Mouse (Mus musculus) thymus, adult 2 months (tissue): ENCODE measurements around the gene C130050O18Rik. TPM values are rescaled to one million over a fixed set of nuclear protein-coding genes. Genes with fewer than 3 reads are reported as not detected.

ENCODE experiments used
- DNase-seq: peaks from one replicate; pipeline ENCODE4 v3.0.0; 2021
- H3K27ac ChIP-seq: fragments of 200-500 bp; 2 replicates; pipeline ENCODE4 v1.5.1; 2012; ENCODE audit warnings: low read length, control low read depth; ENCODE audit not compliant: control insufficient read depth, insufficient read depth
- H3K27me3 ChIP-seq: fragments of 200-500 bp; 2 replicates; pipeline ENCODE4 v1.6.1; 2012; ENCODE audit warnings: mild to moderate bottlenecking, low read length, moderate library complexity, mixed read lengths; ENCODE audit not compliant: control insufficient read depth, insufficient read depth
- H3K36me3 ChIP-seq: fragments of 200-500 bp; 2 replicates; pipeline ENCODE4 v1.6.1; 2012; ENCODE audit warnings: mild to moderate bottlenecking, low read length, moderate library complexity; ENCODE audit not compliant: control insufficient read depth, insufficient read depth
- H3K4me1 ChIP-seq: fragments of 200-500 bp; replicated peaks from 2 replicates; pipeline ENCODE4 v1.6.1; 2012; ENCODE audit warnings: low read length; ENCODE audit not compliant: control insufficient read depth, insufficient read depth
- H3K4me3 ChIP-seq: fragments of 200-500 bp; 2 replicates; pipeline ENCODE4 v1.5.1; 2012; ENCODE audit warnings: mild to moderate bottlenecking, low read length, control low read depth, moderate library complexity; ENCODE audit not compliant: control insufficient read depth, insufficient read depth
- CTCF ChIP-seq: fragments of 200-500 bp; IDR thresholded peaks from 2 replicates; pipeline ENCODE4 v1.5.1; 2012; ENCODE audit warnings: mild to moderate bottlenecking, control low read depth, low read length, moderate library complexity, borderline replicate concordance; ENCODE audit not compliant: control insufficient read depth, poor library complexity, insufficient read depth; ENCODE audit errors: extremely low read depth
- POLR2A ChIP-seq: fragments of 200-500 bp; IDR thresholded peaks from 2 replicates; pipeline ENCODE4 v1.6.1; 2012; ENCODE audit warnings: mild to moderate bottlenecking, low read length, control low read depth, moderate library complexity; ENCODE audit not compliant: control insufficient read depth, poor library complexity, insufficient read depth; ENCODE audit errors: extremely low read depth
- WGBS: fragments of 180-500 bp; shearing (Covaris S2); methylation state at CpG from one replicate; pipeline ENCODE4 v1.1.7; 2018; 5-methylcytosine and 5-hydroxymethylcytosine counted together
- polyA plus RNA-seq: library from polyadenylated mRNA; depleted of rRNA; stranded (reverse); fragments of >200 nt; gene quantifications from 2 replicates; pipeline ENCODE4 v1.2.3, GENCODE M21; 2012

C130050O18Rik gene
- polyA plus RNA-seq, 1 experiment, result 2.1 TPM

DNA sequence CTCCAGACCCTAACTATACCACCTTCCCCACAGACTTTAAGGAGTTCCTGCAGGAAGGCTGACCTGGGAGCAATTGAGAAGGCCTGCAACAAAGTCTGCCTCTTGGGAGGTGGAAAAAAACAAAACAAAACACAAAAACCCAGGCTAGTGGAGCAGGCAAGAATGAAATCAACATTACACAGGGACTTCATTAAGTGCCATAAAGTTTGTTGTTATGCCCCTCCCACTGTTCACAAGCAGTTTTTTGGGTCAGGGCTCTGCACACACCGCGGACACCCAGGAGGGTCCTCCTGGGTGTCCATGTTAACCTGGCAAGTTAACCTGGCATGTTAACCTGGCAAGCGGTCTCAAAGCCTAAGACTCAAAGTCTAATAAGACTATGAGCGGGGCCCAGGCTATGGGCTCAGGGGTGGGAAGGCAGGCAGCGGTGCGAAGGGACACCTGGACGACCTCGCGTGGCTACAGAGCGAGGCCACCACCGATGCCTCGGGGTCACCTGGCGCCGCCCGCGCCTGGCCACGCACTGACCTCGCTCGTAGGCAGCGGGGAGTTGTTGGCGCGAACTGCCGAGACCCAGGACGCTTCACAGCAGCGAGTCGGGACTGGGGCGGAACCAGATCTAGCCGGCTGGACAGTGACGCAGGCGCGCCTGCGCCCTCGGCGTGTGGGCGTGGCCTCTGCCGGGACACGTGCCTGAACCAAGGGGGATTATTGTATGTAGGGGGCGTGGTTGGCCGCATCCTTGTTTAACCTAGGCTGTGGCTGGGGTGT, 33.3 kb upstream of the C130050O18Rik start:
- no peaks in the 10 kb centered on the region for H3K36me3 ChIP-seq
- WGBS, result 3% methylated on average over 39 of the region's 39 CpGs
- TF ChIP-seq CTCF, result peak; percentile 34; the same call in 1 of the 2 replicates
- 0 out of 2 replicates have a peak, but pooled peaks have one; percentile 39 for TF ChIP-seq POLR2A
- H3K4me1 ChIP-seq, result peaks cover 37% of the 10 kb centered on the region
- peak; percentile 83 for DNase-seq
- H3K4me3 ChIP-seq, result peak overlapping the region; percentile 59
- H3K27me3 ChIP-seq, result no peaks in the 10 kb centered on the region
- H3K27ac ChIP-seq, result no peak overlapping the region

DNA sequence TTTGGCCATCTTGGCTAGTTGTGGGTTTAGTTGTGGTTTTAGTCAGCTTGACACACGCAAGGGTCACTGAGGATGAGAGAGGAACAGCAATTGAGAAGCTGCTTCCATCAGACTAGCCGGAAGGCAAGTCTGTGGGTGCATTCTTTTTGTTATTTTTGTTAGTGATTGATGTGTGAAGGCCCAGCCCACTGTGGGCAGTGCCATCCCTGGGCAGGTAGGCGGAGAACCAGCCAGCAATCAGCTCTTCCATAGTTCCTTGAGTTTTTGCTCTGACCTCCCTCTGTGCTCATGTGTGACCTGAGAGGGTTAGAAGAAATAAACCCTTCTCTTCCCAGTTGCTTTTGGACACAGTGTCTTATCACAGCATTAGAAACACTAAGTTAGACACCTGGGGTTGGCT, 32.0 kb upstream of the C130050O18Rik start:
- Histone ChIP-seq H3K27ac (no peak overlapping the region), H3K4me3 (no peak overlapping the region), H3K36me3 (no peaks in the 10 kb centered on the region), H3K4me1 (peaks cover 40% of the 10 kb centered on the region), H3K27me3 (no peaks in the 10 kb centered on the region)
- TF ChIP-seq POLR2A (no peak), CTCF (no peak)
- WGBS, result 90% methylated on average over 3 of the region's 3 CpGs
- no peak for DNase-seq

DNA sequence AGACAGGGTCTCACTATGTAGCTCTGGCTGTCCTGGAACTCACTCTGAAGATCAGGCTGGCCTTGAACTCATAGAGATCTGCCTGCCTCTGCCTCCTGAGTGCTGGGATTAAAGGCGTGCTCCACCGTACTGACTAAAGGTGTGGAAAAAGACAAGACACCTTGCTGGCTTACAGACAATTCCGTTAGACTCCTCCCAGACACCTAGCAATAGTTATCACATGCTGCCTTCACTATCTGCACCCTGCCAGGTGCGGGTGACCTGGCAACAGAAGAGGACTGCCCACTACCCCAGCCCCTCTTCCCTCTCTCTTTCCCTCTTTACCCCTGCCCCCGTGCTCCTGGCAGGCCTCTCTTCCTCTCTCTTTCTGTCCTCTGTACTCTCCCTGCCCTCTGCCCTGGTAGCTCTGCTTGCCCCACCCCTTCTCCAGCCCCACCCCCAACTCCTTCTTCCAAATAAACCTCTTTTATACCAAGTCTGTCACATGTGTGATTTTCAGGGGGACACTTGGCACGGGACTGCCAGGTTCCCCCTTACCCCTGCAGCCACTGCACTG, 31.1 kb upstream of the C130050O18Rik start:
- Histone ChIP-seq H3K27ac (no peak overlapping the region), H3K4me1 (peaks cover 41% of the 10 kb centered on the region), H3K36me3 (no peaks in the 10 kb centered on the region), H3K4me3 (no peak overlapping the region), H3K27me3 (no peaks in the 10 kb centered on the region)
- TF ChIP-seq CTCF (no peak), POLR2A (no peak)
- WGBS, result 71% methylated on average over 6 of the region's 6 CpGs
- DNase-seq, result no peak

DNA sequence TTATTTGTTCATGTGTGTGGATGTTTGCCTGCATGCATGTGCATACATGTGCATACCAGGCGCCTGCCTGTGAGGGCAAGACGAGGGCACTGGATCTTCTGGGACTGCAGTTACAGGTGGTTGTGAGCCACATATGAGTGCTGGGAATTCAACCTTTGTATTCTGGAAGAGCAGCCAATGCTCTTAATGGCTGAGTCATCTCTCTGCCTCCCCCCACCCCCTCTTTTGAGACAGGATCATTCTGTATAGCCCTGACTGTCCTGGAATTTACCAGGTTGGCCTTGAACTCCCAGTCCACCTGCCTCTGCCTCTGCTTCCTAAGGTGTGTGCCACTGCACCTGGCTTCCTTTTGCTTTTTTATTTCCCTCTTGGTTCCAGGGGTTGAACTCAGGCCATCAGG, 30.2 kb upstream of the C130050O18Rik start:
- Histone ChIP-seq H3K4me1 (peaks cover 48% of the 10 kb centered on the region), H3K36me3 (no peaks in the 10 kb centered on the region), H3K27ac (no peak overlapping the region), H3K27me3 (no peaks in the 10 kb centered on the region), H3K4me3 (no peak overlapping the region)
- 95% methylated on average over 2 of the region's 2 CpGs for WGBS
- no peak for TF ChIP-seq POLR2A
- no peak for TF ChIP-seq CTCF
- no peak for DNase-seq

DNA sequence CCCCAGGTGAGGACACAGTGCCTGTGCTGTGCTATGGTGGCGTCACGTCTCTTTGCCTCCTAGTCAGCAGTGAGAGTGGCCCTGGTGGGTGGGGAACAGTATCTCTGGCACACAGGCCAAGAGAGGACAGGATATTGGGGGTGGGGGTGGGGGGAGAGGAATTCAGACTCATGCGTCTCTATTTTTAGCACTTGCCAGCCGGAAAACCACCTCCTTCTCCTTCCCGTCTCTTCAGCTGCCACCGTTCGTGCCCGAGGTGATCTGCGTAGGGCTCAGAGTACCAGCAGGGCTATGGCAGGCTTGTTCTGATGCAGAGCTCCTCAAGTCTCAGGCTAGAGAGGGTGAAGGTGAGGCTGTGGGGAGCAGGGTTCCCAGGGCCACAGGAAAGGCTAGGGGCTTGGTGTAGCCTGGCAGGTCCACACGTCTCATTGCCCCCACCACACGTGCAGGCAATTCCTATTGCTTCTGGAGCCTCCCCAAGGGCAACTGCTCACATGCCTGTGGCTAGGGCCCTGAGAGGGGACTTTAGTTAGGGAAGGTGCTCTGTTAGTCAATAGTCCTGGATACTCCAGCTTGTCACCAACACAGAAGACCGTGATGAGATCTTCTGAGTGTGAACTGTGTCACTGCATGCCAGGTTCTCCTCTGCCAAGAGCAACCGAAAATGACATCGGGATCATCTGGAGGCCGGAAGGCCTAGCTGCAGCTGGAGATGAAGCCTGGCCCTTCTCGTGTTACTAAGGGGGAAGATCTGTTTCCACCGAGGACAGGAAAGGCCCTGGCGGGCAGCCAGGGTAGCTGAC, 27.4 kb upstream of the C130050O18Rik start, which contains the start of gene Gpr146:
Gpr146 (plus strand) TSS at position 230 of the 803 bp plus-strand sequence.
- DNase-seq, result peak; percentile 50
- WGBS, result 11% methylated on average over 18 of the region's 18 CpGs
- Histone ChIP-seq H3K27me3 (no peaks in the 10 kb centered on the region), H3K4me1 (peaks cover 57% of the 10 kb centered on the region), H3K36me3 (no peaks in the 10 kb centered on the region), H3K27ac (peak within 1 kb of the TSS; percentile 65), H3K4me3 (0 out of 2 replicates have a peak within 1 kb of the TSS, but pooled peaks have one; percentile 2)
- TF ChIP-seq CTCF, result no peak
- TF ChIP-seq POLR2A, result no peak

DNA sequence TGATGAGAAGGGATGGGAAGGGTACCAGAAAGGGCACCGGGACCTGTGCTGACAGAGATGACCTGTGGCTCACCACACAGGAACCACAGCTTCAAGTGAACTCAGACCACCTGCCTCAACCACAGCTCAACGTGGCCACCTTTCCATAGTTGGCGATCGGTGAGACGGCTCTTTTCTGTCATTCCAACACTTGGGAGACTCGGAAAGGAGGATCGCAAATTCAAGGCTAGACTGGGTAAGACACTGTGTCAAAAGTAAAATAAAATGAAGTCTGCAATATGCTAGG, 26.9 kb upstream of the C130050O18Rik start:
- peak overlapping the region; percentile 65 for H3K27ac ChIP-seq
- DNase-seq, result no peak
- H3K4me1 ChIP-seq, result peaks cover 61% of the 10 kb centered on the region
- H3K36me3 ChIP-seq, result no peaks in the 10 kb centered on the region
- TF ChIP-seq POLR2A (no peak), CTCF (no peak)
- 0 out of 2 replicates have a peak overlapping the region, but pooled peaks have one; percentile 2 for H3K4me3 ChIP-seq
- WGBS, result 29% methylated on average over 7 of the region's 7 CpGs
- H3K27me3 ChIP-seq, result no peaks in the 10 kb centered on the region
